Mouse (Mus musculus): ENCODE data around the gene Nrxn1. TPM values are rescaled to one million over a fixed set of nuclear protein-coding genes. Genes with fewer than 3 reads are reported as not detected.
A peak's percentile ranks its signal among the peaks of the same experiment; 100 is the strongest.

Gene Nrxn1
- total and polyA plus RNA-seq, 3 experiments: not detected

- no peaks in the 10 kb centered on the region for H3K79me2 ChIP-seq (ENCODE audit: control insufficient read depth, insufficient read depth, low read length, poor library complexity)
- no peak overlapping the region for H3K27ac ChIP-seq (ENCODE audit: control insufficient read depth, low read depth, low read length)
- H3K4me3 ChIP-seq (ENCODE audit: control insufficient read depth in 1 of 2, insufficient read depth in 1 of 2, low read depth in 2 of 2, low read length in 2 of 2): no peak overlapping the region
- H3K4me1 ChIP-seq (ENCODE audit: control insufficient read depth in 1 of 2, insufficient read depth in 2 of 2, low read length in 2 of 2): peaks cover 0 to 4% of the 10 kb centered on the region in 2 experiments; a peak in 1 of 4 replicates
- no peak overlapping the region for H3K9ac ChIP-seq (ENCODE audit: control insufficient read depth, low read depth, low read length, poor library complexity, severe bottlenecking)
- H3K9me3 ChIP-seq (replicated peaks; ENCODE audit: insufficient read depth, low read length): no peaks in the 10 kb centered on the region
- DNase-seq (ENCODE audit: low read depth, low spot score): peak; percentile 34
- H3K36me3 ChIP-seq (ENCODE audit: control insufficient read depth in 1 of 2, insufficient read depth in 2 of 2, low read length in 2 of 2): no peaks in the 10 kb centered on the region
- H3K27me3 ChIP-seq (ENCODE audit: control insufficient read depth in 1 of 2, insufficient read depth in 2 of 2, low read length in 2 of 2): no peaks in the 10 kb centered on the region
- no peak for TF ChIP-seq POLR2A (IDR thresholded peaks at IDR 0.05; ENCODE audit: control insufficient read depth in 1 of 2, insufficient read depth in 1 of 2, low read depth in 1 of 2, low read length in 2 of 2, poor library complexity in 1 of 2)
- peak in 2 of 3 experiments; percentile 8 to 39; a peak in 2 of 6 replicates for TF ChIP-seq CTCF (IDR thresholded peaks at IDR 0.05 in 2 of 3, conservative IDR thresholded peaks at IDR 0.05 in 1 of 3; ENCODE audit: control insufficient read depth in 1 of 3, insufficient read depth in 1 of 3, low read depth in 2 of 3, low read length in 3 of 3, poor library complexity in 1 of 3, severe bottlenecking in 1 of 3)
- no peak for TF ChIP-seq MAFK (IDR thresholded peaks at IDR 0.05; ENCODE audit: borderline replicate concordance, low read depth, low read length)
- TF ChIP-seq UBTF (IDR thresholded peaks at IDR 0.05; ENCODE audit: borderline replicate concordance, insufficient read depth, low read depth, low read length): no peak
- peak; percentile 42; the same call in 1 of the 2 replicates for TF ChIP-seq SMC3 (IDR thresholded peaks at IDR 0.05; ENCODE audit: low read depth, low read length)
- no peak for TF ChIP-seq ZMIZ1 (IDR thresholded peaks at IDR 0.05; ENCODE audit: low read depth, low read length)
- peak; percentile 46 for TF ChIP-seq RAD21 (IDR thresholded peaks at IDR 0.05; ENCODE audit: low read depth, low read length)
- TF ChIP-seq EP300 (IDR thresholded peaks at IDR 0.05; ENCODE audit: low read depth in 1 of 2, low read length in 2 of 2): no peak
Measured at GRCm38 (mm10) chr17:90621828-90622227, 471.0 kb downstream of the Nrxn1 start.

- H3K4me3 ChIP-seq (ENCODE audit: control insufficient read depth in 1 of 2, insufficient read depth in 1 of 2, low read depth in 2 of 2, low read length in 2 of 2): no peak overlapping the region
- no peak overlapping the region for H3K27ac ChIP-seq (ENCODE audit: control insufficient read depth, low read depth, low read length)
- H3K4me1 ChIP-seq (ENCODE audit: control insufficient read depth in 1 of 2, insufficient read depth in 2 of 2, low read length in 2 of 2): no peaks in the 10 kb centered on the region
- DNase-seq (ENCODE audit: low read depth, low spot score): no peak
- H3K27me3 ChIP-seq (ENCODE audit: control insufficient read depth in 1 of 2, insufficient read depth in 2 of 2, low read length in 2 of 2): no peaks in the 10 kb centered on the region
- TF ChIP-seq ZC3H11A (IDR thresholded peaks at IDR 0.05; ENCODE audit: low read depth, low read length) (no peak), POLR2A (IDR thresholded peaks at IDR 0.05; ENCODE audit: control insufficient read depth in 1 of 2, insufficient read depth in 1 of 2, low read depth in 1 of 2, low read length in 2 of 2, poor library complexity in 1 of 2) (no peak), GABPA (IDR thresholded peaks at IDR 0.05; ENCODE audit: low read depth, low read length) (no peak), USF1 (IDR thresholded peaks at IDR 0.05; ENCODE audit: low read depth, low read length) (no peak), CHD2 (IDR thresholded peaks at IDR 0.05; ENCODE audit: low read length) (no peak), MYB (IDR thresholded peaks at IDR 0.05; ENCODE audit: low read depth, low read length) (no peak), MAFK (IDR thresholded peaks at IDR 0.05; ENCODE audit: borderline replicate concordance, low read depth, low read length) (no peak), MEF2A (IDR thresholded peaks at IDR 0.05; ENCODE audit: extremely low read depth, insufficient replicate concordance, low read depth, low read length, poor library complexity, severe bottlenecking) (no peak), EP300 (IDR thresholded peaks at IDR 0.05; ENCODE audit: low read depth in 1 of 2, low read length in 2 of 2) (no peak), SIN3A (IDR thresholded peaks at IDR 0.05; ENCODE audit: low read length) (no peak), BHLHE40 (IDR thresholded peaks at IDR 0.05; ENCODE audit: borderline replicate concordance, low read depth, low read length) (no peak)
- H3K9me3 ChIP-seq (replicated peaks; ENCODE audit: insufficient read depth, low read length): no peaks in the 10 kb centered on the region
- H3K79me2 ChIP-seq (ENCODE audit: control insufficient read depth, insufficient read depth, low read length, poor library complexity): no peaks in the 10 kb centered on the region
- H3K36me3 ChIP-seq (ENCODE audit: control insufficient read depth in 1 of 2, insufficient read depth in 2 of 2, low read length in 2 of 2): no peaks in the 10 kb centered on the region
- H3K9ac ChIP-seq (ENCODE audit: control insufficient read depth, low read depth, low read length, poor library complexity, severe bottlenecking): no peak overlapping the region
Measured at GRCm38 (mm10) chr17:90615019-90615418, 477.9 kb downstream of the Nrxn1 start.

Data from MEL (cell line).